ENCODE assay signal across 7 mouse cellular contexts in genomic region chr6:48188363-48188762, GRCm38 (mm10).
DNase-seq lines count a peak whose midpoint lies in the region; ATAC-seq and TF ChIP-seq lines count a peak whose summit lies in the region.
"Not testable (repeated sequence)": the region's sequence is repeated elsewhere in the genome, so short reads cannot be mapped to it uniquely, and the experiment has no call there.

No protein-coding gene starts in this region.

- not testable (repeated sequence) for H3K4me2 ChIP-seq in forebrain, postnatal 0 days (ENCODE audit: low read depth); lung, postnatal 0 days (replicated peaks; ENCODE audit: low read depth, low read length)

- ATAC-seq in forebrain, postnatal 0 days: peak; percentile 97
- peak; percentile 62 for ATAC-seq in lung, postnatal 0 days

- H3K4me1 ChIP-seq in forebrain, postnatal 0 days (ENCODE audit: insufficient read depth); lung, postnatal 0 days (ENCODE audit: insufficient read depth, low read depth, low read length): not testable (repeated sequence)

- not testable (repeated sequence) for H3K9ac ChIP-seq in forebrain, postnatal 0 days; lung, postnatal 0 days (replicated peaks; ENCODE audit: low read depth)

- peak; percentile 58 for DNase-seq in brain, embryonic 14.5 days (ENCODE audit: low read depth)
- peak; percentile 16 to 21 for DNase-seq in cerebellum, postnatal 25 days
- peak; percentile 74 for DNase-seq in forebrain, postnatal 0 days
- DNase-seq in layer of hippocampus, adult 11-12 months (ENCODE audit: low spot score): peak; percentile 31
- DNase-seq in layer of hippocampus, adult 9-10 months (ENCODE audit: low spot score): peak; percentile 27
- DNase-seq in layer of hippocampus, postnatal 36 days: peak; percentile 10
- peak; percentile 44 for DNase-seq in lung, postnatal 0 days (ENCODE audit: low spot score)

- H3K36me3 ChIP-seq in forebrain, postnatal 0 days (ENCODE audit: insufficient read depth); lung, postnatal 0 days (ENCODE audit: insufficient read depth, low read length): not testable (repeated sequence)

- H3K27ac ChIP-seq in forebrain, postnatal 0 days (ENCODE audit: low read depth, low read length); lung, postnatal 0 days (ENCODE audit: low read length): not testable (repeated sequence)

- TF ChIP-seq POLR2A in brain, embryonic 14.5 days (IDR thresholded peaks at IDR 0.05; ENCODE audit: borderline replicate concordance, extremely low read depth, insufficient read depth, insufficient read length, poor library complexity, severe bottlenecking): not testable (repeated sequence)

- WGBS in forebrain, postnatal 0 days: 31% methylated on average over 2 of the region's 2 CpGs
- WGBS in lung, postnatal 0 days: 47% methylated on average over 2 of the region's 2 CpGs

- not testable (repeated sequence) for H3K4me3 ChIP-seq in forebrain, postnatal 0 days (ENCODE audit: low read depth, low read length); lung, postnatal 0 days (ENCODE audit: low read depth, low read length)

- 0 out of 2 replicates have a peak, but pooled peaks have one; percentile 30 for TF ChIP-seq EP300 in lung, postnatal 0 days (IDR thresholded peaks at IDR 0.05)

- TF ChIP-seq CTCF in brain, embryonic 14.5 days (IDR thresholded peaks at IDR 0.05; ENCODE audit: borderline replicate concordance, extremely low read depth, insufficient read depth, insufficient read length); forebrain, postnatal 0 days (IDR thresholded peaks at IDR 0.05; ENCODE audit: low read depth); lung, postnatal 0 days (IDR thresholded peaks at IDR 0.05): not testable (repeated sequence)

- not testable (repeated sequence) for H3K27me3 ChIP-seq in forebrain, postnatal 0 days (ENCODE audit: insufficient read depth, low read length); lung, postnatal 0 days (replicated peaks; ENCODE audit: insufficient read depth, low read length)

- not testable (repeated sequence) for H3K9me3 ChIP-seq in forebrain, postnatal 0 days (ENCODE audit: low read length); lung, postnatal 0 days (ENCODE audit: low read length)

Comparison
In these comparisons a context has a peak if more than half of its experiments do, and no peak if none do; other contexts are left out.
1. DNase-seq: peak in every context shown above with its lines; median percentile 74 in forebrain, postnatal 0 days; 58 in brain, embryonic 14.5 days; 44 in lung, postnatal 0 days; 31 in layer of hippocampus, adult 11-12 months; 27 in layer of hippocampus, adult 9-10 months; 18 in cerebellum, postnatal 25 days; 10 in layer of hippocampus, postnatal 36 days.